Mouse (Mus musculus) cerebellum, adult 2 months (tissue): Measurements from ENCODE around the gene Syne1. TPM values are rescaled to one million over a fixed set of nuclear protein-coding genes. Genes with fewer than 3 reads are reported as not detected.

Experiments
- DNase-seq, 2 experiments: peaks; one replicate each; pipeline ENCODE4 v3.0.0; 2021
- H3K27ac ChIP-seq: fragments of 200-500 bp; 2 replicates; pipeline ENCODE4 v1.5.1; 2012; ENCODE audit warnings: low read length, control low read depth, inconsistent platforms; ENCODE audit not compliant: insufficient read depth
- H3K27me3 ChIP-seq: fragments of 200-500 bp; 2 replicates; pipeline ENCODE4 v1.6.1; 2012; ENCODE audit warnings: inconsistent platforms, mild to moderate bottlenecking, low read length, moderate library complexity; ENCODE audit not compliant: control insufficient read depth, insufficient read depth
- H3K4me1 ChIP-seq: fragments of 200-500 bp; 2 replicates; pipeline ENCODE4 v1.6.1; 2011; ENCODE audit warnings: low read length; ENCODE audit not compliant: control insufficient read depth, insufficient read depth
- H3K4me3 ChIP-seq: fragments of 200-500 bp; replicated peaks from 2 replicates; pipeline ENCODE3; 2011; ENCODE audit warnings: mild to moderate bottlenecking, low read depth, low read length, control low read depth; ENCODE audit not compliant: insufficient read depth
- CTCF ChIP-seq: fragments of 200-500 bp; IDR thresholded peaks from 2 replicates; pipeline ENCODE4 v1.5.1; 2011; ENCODE audit warnings: low read depth, mild to moderate bottlenecking, control low read depth, low read length, moderate library complexity, borderline replicate concordance; ENCODE audit not compliant: insufficient read depth
- POLR2A ChIP-seq: fragments of 200-500 bp; IDR thresholded peaks from 2 replicates; pipeline ENCODE4 v1.6.1; 2011; ENCODE audit warnings: low read length, control low read depth, borderline replicate concordance; ENCODE audit not compliant: insufficient read depth
- WGBS: fragments of 180-500 bp; shearing (Covaris S2); methylation state at CpG from one replicate; pipeline ENCODE4 v1.1.7; 2018; 5-methylcytosine and 5-hydroxymethylcytosine counted together
- polyA plus RNA-seq: library from polyadenylated mRNA; depleted of rRNA; stranded (reverse); fragments of >200 nt; gene quantifications from 2 replicates; pipeline ENCODE4 v1.2.3, GENCODE M21; 2012; rRNA removed

The Syne1 gene
- 295 and 355 TPM in 2 replicates for polyA plus RNA-seq

DNA sequence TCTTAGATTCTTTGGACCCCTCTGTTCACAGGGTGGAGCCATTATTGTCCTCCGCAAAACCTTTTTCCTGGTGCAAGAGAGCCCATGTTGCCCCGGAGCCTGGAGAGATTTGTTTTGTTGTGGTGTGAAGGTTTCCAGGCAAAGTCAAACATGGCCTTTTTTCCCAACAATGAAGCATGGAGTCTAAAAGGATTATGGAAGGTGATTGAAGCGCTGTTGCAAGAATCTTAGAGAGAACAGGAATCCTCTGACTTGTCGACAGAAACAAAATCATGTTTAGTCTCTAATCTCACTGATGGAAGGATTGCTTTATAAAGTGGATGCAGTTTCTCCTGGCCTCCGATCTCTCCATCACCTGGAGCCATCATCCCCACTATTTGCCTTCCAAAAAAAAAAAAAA lies at the start of gene Syne1:
TSS of gene Syne1 (minus strand) at position 101 of the 400 bp plus-strand sequence.
- Histone ChIP-seq H3K4me3 (peak within 1 kb of the TSS; percentile 83), H3K27ac (peak within 1 kb of the TSS; percentile 85), H3K27me3 (no peaks in the 10 kb centered on the region), H3K4me1 (peaks cover 19% of the 10 kb centered on the region; the same call in 1 of the 2 replicates)
- no peak for TF ChIP-seq POLR2A
- TF ChIP-seq CTCF: no peak
- DNase-seq: no peak
- WGBS: 86% methylated on average over 5 of the region's 5 CpGs

DNA sequence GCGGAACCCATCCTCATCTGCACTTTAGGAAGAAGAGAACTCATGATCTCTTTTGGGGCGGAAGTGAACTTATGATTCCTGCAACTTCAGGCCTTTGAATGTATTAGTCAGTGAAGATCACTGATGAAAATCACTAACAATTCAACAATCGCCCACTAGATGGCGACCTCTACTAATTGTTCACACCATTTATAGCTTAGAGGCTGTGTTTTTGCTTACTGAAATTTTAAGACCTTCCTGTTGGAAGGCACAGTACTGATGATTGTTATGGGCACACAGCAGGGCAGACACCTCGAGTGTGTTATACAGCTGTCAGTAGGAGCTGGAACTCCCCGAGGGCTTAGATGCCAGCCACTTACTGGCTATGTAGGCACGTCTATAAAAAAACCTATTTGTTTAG lies 48.8 kb upstream of the Syne1 start:
- Histone ChIP-seq H3K4me1 (no peaks in the 10 kb centered on the region), H3K27me3 (no peaks in the 10 kb centered on the region), H3K27ac (no peak overlapping the region), H3K4me3 (no peak overlapping the region)
- 12% methylated on average over 7 of the region's 7 CpGs for WGBS
- DNase-seq: peak; percentile 40 to 54
- peak; percentile 25; the same call in 1 of the 2 replicates for TF ChIP-seq CTCF
- no peak for TF ChIP-seq POLR2A

GRCm38 (mm10) chr10:5596559-5596958 lies 45.3 kb upstream of the Syne1 start:
- Histone ChIP-seq H3K27ac (no peak overlapping the region), H3K4me3 (no peak overlapping the region), H3K4me1 (no peaks in the 10 kb centered on the region), H3K27me3 (no peaks in the 10 kb centered on the region)
- DNase-seq: no peak
- 78% methylated on average over 6 of the region's 6 CpGs for WGBS
- TF ChIP-seq POLR2A (no peak), CTCF (no peak)

GRCm38 (mm10) chr10:5594457-5594856 lies 43.2 kb upstream of the Syne1 start:
- no peaks in the 10 kb centered on the region for H3K4me1 ChIP-seq
- no peak overlapping the region for H3K27ac ChIP-seq
- 76% methylated on average over 5 of the region's 5 CpGs for WGBS
- no peaks in the 10 kb centered on the region for H3K27me3 ChIP-seq
- no peak for DNase-seq
- no peak overlapping the region for H3K4me3 ChIP-seq
- TF ChIP-seq POLR2A (no peak), CTCF (no peak)

DNA sequence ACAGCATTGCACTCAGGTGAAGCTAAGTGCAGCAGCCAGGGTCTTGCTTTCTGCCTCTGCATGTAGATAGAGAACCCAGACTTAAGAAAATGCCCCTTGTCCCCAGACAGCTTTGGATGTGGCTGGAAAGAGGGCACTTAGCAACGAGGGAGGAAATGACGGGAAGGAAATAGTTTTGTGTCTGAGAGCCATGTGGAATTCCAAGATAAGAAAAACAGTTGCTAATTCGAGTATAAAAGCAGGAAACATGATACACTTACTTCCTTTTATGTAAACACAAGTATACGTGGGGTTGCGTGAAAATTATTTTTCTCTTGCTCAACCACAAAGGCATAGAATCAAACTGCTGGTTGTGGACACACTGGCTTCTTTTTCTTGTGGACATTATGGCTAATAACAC lies 42.2 kb upstream of the Syne1 start, which contains the start of gene Myct1:
TSS of gene Myct1 (plus strand) at position 312 of the 400 bp plus-strand sequence.
- WGBS: 66% methylated on average over 5 of the region's 5 CpGs
- TF ChIP-seq POLR2A: no peak
- H3K4me1 ChIP-seq: no peaks in the 10 kb centered on the region
- no peak within 1 kb of the TSS for H3K4me3 ChIP-seq
- H3K27me3 ChIP-seq: no peaks in the 10 kb centered on the region
- no peak within 1 kb of the TSS for H3K27ac ChIP-seq
- no peak for DNase-seq

DNA sequence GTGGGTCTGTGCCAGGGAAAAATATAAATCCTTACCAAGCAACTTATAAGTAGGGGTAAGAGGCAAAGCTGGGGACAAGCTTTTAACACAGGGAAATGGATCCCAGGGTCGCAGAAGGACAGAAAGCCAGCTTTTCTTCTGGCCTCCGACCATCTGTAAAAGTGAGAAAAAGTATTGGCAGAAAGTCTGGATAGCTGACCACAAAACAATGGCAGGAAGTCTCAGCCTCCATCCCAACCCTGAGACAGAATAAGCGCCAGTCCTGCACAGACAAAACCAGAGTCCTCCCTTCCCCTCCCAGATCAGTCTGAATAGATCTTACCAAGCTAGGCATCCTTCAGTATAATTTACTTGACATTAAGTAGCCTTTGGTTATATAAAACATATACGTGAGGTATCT lies 40.7 kb upstream of the Syne1 start:
- Histone ChIP-seq H3K27me3 (no peaks in the 10 kb centered on the region), H3K4me3 (no peak overlapping the region), H3K27ac (no peak overlapping the region), H3K4me1 (no peaks in the 10 kb centered on the region)
- TF ChIP-seq CTCF (no peak), POLR2A (no peak)
- 77% methylated on average over 4 of the region's 4 CpGs for WGBS
- no peak for DNase-seq

- no peaks in the 10 kb centered on the region for H3K27me3 ChIP-seq
- H3K27ac ChIP-seq: no peak overlapping the region
- no peak overlapping the region for H3K4me3 ChIP-seq
- H3K4me1 ChIP-seq: no peaks in the 10 kb centered on the region
- 93% methylated on average over 2 of the region's 2 CpGs for WGBS
- TF ChIP-seq CTCF: no peak
- no peak for TF ChIP-seq POLR2A
- DNase-seq: no peak
Observed at GRCm38 (mm10) chr10:5591061-5591460, 39.8 kb upstream of the Syne1 start.

DNA sequence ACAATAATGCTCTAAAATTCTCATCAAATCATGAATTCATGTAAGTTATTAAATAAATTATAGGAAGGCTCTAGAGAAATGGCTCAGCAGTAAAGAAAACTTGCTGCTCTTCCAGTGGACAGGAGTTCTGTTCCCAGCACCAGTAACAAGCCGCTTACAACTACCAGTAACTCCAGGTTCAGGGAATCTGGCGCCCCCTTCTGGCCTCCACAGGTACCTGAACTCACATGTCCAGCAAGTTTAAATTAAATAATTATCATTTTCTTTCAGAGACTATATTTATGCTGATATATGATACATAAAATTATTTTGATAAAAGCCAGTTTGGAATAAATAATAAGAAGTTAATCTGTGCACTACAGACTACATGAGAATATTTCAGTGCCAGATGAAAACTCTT lies 22.0 kb upstream of the Syne1 start:
- Histone ChIP-seq H3K27me3 (no peaks in the 10 kb centered on the region), H3K27ac (no peak overlapping the region), H3K4me1 (no peaks in the 10 kb centered on the region), H3K4me3 (no peak overlapping the region)
- 67% methylated on average over 2 of the region's 2 CpGs for WGBS
- TF ChIP-seq CTCF: no peak
- TF ChIP-seq POLR2A: no peak
- no peak for DNase-seq
